Mouse (Mus musculus) kidney, postnatal 25 days (tissue): Measurements from ENCODE around the gene Zfp574.

Source experiments
- DNase-seq, 2 experiments: peaks; one replicate each; pipeline ENCODE4 v3.0.0; 2021; ENCODE audit warnings: mixed read lengths in 2 of 2

Zfp574 gene

DNA sequence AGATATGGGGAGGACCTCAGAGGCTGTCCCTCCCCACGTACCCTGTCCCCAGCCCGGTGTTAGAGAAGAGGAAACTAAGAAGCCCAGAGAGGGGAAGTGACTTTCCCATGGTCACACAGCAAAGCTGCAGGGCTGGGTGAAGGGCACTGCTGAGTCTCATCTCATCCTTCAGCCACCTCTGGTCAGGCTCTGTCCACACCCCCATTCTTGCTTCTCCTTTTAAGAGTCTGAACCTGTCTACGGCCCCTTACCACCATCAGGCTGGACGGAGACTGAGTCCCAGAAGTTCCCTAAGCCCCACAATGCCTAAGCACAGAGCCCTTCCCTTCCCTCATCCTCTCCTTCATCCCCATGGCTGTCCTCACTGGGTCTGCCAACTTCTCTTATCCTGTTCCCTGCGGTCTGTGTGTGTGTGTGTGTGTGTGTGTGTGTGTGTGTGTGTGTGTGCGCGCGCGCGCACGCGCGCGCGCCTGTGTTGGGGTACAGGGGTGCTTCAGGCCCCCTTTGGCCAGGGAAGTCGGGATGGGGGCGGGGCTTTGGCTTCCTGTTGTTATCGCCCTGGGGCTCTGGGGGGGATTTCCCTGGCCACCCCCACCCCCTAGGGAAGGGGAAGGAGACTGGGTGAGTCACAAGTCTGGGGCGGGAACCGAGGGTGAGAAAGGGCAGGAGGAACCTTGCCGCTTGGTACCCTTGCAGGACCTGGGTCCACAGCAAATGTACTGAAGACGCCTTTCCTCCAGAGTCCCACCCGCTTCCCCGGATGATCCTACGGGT lies 47.9 kb downstream of the Zfp574 start:
- DNase-seq, result peak in 1 of 2 experiments; percentile 23

DNA sequence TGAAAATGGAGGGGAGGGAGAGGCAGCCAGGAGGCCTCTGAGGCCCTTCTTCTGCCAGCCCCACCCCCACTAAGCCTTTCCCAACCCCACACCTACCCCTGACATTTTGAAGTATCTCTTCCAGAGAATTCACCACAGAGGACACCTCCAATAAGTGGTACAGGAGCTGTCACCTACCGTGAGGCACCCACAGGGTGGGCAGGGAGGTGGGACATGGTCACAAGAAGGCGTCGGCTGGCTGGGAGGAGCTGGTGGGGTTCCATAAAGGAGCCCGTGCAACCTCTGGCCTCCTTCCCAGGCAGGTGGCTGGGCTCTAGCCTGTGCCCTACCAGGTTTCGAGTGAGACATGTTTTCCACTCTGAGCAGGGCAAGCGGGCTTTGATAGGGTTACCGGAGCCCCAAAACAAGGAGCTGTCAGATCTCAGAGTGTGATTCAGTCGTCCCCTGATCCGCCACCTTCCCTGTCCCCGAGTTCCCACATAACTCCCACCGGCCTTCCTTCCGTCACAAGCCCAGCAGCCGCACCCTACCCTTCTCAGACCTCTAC lies 48.9 kb downstream of the Zfp574 start:
- no peak for DNase-seq

DNA sequence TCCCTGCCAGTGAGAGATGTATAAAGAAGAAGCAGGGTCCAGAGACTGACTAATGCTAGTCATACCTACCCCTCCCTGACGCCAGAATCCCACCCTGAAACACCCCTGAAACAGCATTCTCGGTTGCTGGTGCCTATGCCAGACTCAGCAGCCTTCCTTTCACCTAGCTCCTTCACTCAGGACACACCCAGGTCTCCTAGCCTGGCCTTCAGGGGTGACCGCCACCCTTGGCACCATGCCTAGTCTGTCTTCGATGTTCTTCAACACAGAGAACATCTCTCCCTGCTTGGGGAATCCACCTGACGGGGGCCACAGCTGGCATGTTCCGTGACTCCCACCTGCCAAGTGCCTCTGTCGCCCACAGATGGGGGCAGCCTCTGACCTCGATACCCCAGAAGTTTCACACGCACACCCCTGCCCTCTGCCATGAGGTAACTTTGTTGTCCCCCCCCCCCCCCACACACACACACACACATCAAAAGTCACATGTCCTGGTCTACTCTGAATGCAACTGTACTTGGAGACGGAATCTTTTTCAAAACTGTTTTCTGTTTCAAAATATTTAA lies 53.4 kb downstream of the Zfp574 start:
- DNase-seq, result no peak

DNA sequence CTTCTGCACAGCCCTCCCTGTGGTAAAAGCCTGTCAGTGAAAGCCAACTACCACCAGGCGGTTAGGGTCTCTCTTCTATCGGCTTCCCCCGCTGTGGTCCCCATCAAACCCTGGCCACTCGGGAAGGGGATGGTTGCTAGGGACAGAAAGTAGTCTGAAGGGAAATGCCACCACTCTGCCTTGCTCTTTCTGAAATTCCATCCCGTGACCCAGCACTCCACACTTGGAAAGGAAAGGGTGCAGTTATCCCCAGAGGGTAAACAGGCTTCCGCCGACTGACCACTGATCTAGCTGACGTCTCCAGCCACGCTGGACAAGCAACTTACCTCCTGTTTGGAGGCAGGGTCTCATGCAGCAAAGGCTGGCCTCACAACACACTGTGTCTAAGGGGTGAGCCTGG lies 55.6 kb downstream of the Zfp574 start:
- DNase-seq, result no peak

DNA sequence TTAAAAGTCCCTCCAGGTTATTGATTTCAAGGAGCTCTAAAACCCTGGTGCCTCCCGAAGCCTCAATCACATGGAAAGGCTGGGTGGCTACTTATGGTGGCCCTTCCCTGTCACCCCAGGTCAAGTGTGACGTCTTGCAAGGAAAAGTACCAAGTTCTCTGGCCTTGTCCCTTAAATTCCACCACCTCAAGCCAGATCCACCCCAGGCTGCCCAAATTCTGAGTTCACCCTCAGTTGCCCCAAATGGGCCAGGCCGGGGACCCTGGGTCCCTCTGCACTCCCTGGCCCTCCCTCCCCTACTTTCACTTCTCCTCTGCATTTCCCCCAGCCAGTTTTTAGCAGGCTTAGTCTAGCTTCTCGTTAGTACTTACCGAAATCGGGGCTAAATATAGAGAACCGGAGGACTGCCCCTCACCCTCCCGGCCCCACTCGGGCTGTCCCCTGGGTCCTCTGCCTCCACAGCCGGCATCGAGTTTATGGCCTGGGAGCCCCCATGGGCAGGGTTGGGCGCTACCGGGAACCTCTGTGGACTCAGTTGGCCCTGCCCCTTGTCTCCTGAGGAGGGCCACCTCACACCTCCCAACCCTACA lies 57.1 kb downstream of the Zfp574 start:
- DNase-seq, result no peak

DNA sequence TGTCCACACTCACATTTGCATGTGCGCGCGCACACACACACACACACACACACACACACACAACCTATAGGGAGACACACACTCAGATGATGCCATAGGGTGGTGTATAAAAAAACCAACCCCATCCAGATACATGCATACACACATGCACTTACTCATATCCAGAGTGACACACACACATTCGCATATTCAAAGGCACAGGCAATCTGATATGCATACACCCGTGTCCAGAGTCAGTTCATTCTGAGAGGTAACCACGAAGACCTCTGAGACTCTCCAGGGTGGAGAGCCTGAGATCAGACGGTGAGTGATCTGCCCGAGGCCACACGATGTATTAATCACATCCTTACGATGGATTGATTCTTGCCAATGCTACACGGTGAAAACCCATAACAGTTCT lies 58.2 kb downstream of the Zfp574 start:
- no peak for DNase-seq

DNA sequence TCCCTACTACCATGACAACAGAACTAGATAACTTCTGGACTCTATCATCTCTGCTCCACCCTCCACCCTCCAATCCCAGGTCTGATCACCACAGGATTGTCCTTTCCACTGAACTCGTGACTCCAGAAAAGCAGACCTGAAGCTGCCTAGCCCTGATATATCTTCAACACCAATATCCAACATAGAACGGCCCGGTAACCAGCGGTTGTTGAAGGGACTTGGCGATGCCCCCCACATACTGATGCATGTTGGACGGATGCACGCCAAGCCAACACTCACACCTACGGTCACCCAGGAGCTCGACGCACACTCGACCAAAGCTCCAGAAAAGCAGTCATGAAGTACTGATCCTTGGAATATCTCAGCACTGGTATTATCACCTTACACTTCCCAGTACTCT lies 58.9 kb downstream of the Zfp574 start:
- DNase-seq, result no peak

DNA sequence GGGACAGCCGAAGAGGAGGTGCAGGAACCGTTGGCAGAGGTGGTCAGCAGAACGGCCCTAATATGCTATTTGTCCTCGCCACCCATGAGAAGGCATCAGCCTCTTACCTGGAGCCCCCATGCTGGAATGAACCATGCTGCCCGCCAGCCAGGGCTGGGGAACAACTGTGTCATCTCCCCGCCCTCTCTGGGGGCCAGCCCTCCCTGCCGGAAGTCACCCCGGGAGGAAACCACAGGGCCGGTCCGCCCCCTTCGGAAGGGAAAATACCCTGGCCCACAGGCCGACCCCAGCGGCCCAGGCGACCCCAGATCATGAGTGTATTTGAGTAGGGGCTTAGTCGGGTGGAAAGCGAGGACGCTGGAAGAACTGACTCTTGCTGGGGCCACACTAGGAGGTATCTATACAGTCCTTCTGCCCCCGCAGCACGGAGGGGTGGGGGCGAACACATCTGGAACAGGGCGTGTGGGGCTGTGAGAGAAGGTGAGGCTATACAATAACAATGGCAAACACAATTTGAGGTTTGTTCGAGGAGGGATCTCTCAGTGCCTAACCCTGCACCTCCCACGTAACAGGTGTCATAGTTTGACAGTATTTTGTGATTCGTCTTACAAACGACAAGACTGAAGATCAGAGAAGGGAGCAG lies 60.1 kb downstream of the Zfp574 start:
- DNase-seq, result peak in 1 of 2 experiments; percentile 7
